Mouse (Mus musculus) embryo, embryonic 9.5 days (tissue): ENCODE results near the gene Rph3al.

ENCODE experiments used
- DNase-seq: peaks from one replicate; pipeline ENCODE4 v3.0.0-alpha.2; 2017; ENCODE audit errors: extremely low spot score

Gene Rph3al

GRCm38 (mm10) chr11:75862466-75862865 is 75.8 kb downstream of the Rph3al start:
- no peak for DNase-seq

- DNase-seq: no peak
Measured at GRCm38 (mm10) chr11:75861653-75862052, 76.6 kb downstream of the Rph3al start.

GRCm38 (mm10) chr11:75861213-75861612 is 77.0 kb downstream of the Rph3al start:
- DNase-seq: no peak

- no peak for DNase-seq
Measured at GRCm38 (mm10) chr11:75859460-75859859, 78.8 kb downstream of the Rph3al start.

GRCm38 (mm10) chr11:75858975-75859374 is 79.3 kb downstream of the Rph3al start:
- no peak for DNase-seq

GRCm38 (mm10) chr11:75857781-75858180 is 80.4 kb downstream of the Rph3al start:
- no peak for DNase-seq

- DNase-seq: no peak
Measured at GRCm38 (mm10) chr11:75854327-75854726, 83.9 kb downstream of the Rph3al start.

- DNase-seq: no peak
Measured at GRCm38 (mm10) chr11:75853067-75853636, 85.1 kb downstream of the Rph3al start.

GRCm38 (mm10) chr11:75852485-75852884 is 85.7 kb downstream of the Rph3al start:
- DNase-seq: no peak

- DNase-seq: no peak
Measured at GRCm38 (mm10) chr11:75849552-75849951, 88.7 kb downstream of the Rph3al start.

GRCm38 (mm10) chr11:75846589-75846988 is 91.6 kb downstream of the Rph3al start:
- DNase-seq: peak; percentile 19

- no peak for DNase-seq
Measured at GRCm38 (mm10) chr11:75845675-75846074, 92.6 kb downstream of the Rph3al start.

GRCm38 (mm10) chr11:75842904-75843619 is 95.2 kb downstream of the Rph3al start:
- DNase-seq: no peak

- DNase-seq: no peak
Measured at GRCm38 (mm10) chr11:75841503-75841902, 96.7 kb downstream of the Rph3al start.

- no peak for DNase-seq
Measured at GRCm38 (mm10) chr11:75839536-75840430, 98.4 kb downstream of the Rph3al start.

GRCm38 (mm10) chr11:75838861-75839426 is 99.3 kb downstream of the Rph3al start:
- no peak for DNase-seq

GRCm38 (mm10) chr11:75836240-75836610 is 102.0 kb downstream of the Rph3al start:
- DNase-seq: no peak

- no peak for DNase-seq
Measured at GRCm38 (mm10) chr11:75835587-75836239, 102.5 kb downstream of the Rph3al start.

- no peak for DNase-seq
Measured at GRCm38 (mm10) chr11:75833081-75833480, 105.1 kb downstream of the Rph3al start.

- no peak for DNase-seq
Measured at GRCm38 (mm10) chr11:75830386-75830785, 107.8 kb downstream of the Rph3al start.

GRCm38 (mm10) chr11:75827414-75827813 is 110.8 kb downstream of the Rph3al start:
- no peak for DNase-seq

- DNase-seq: no peak
Measured at GRCm38 (mm10) chr11:75823506-75823905, 114.7 kb downstream of the Rph3al start.
